Mouse (Mus musculus): ENCODE data around the gene Ric1.

The Ric1 gene

GRCm38 (mm10) chr19:29521637-29522435, at the start of gene Ric1:
Gene Ric1, plus strand, starts transcription at chr19:29522282.
- DNase-seq (ENCODE audit: low spot score in 2 of 2), result peak; percentile 78 to 82

GRCm38 (mm10) chr19:29472424-29472823, 49.7 kb upstream of the Ric1 start:
- no peak for DNase-seq (ENCODE audit: low spot score in 2 of 2)

- no peak for DNase-seq (ENCODE audit: low spot score in 2 of 2)
Measured at GRCm38 (mm10) chr19:29472946-29473345, 49.1 kb upstream of the Ric1 start.

- DNase-seq (ENCODE audit: low spot score in 2 of 2), result no peak
Measured at GRCm38 (mm10) chr19:29474803-29475202, 47.3 kb upstream of the Ric1 start.

GRCm38 (mm10) chr19:29475210-29475620, 46.9 kb upstream of the Ric1 start:
- no peak for DNase-seq (ENCODE audit: low spot score in 2 of 2)

- DNase-seq (ENCODE audit: low spot score in 2 of 2), result no peak
Measured at GRCm38 (mm10) chr19:29478598-29478997, 43.5 kb upstream of the Ric1 start.

GRCm38 (mm10) chr19:29481578-29481977, 40.5 kb upstream of the Ric1 start:
- DNase-seq (ENCODE audit: low spot score in 2 of 2), result no peak

- DNase-seq (ENCODE audit: low spot score in 2 of 2), result no peak
Measured at GRCm38 (mm10) chr19:29482148-29482547, 39.9 kb upstream of the Ric1 start.

- DNase-seq (ENCODE audit: low spot score in 2 of 2), result no peak
Measured at GRCm38 (mm10) chr19:29482637-29483036, 39.4 kb upstream of the Ric1 start.

GRCm38 (mm10) chr19:29483386-29483785, 38.7 kb upstream of the Ric1 start:
- no peak for DNase-seq (ENCODE audit: low spot score in 2 of 2)

GRCm38 (mm10) chr19:29484537-29484936, 37.5 kb upstream of the Ric1 start:
- peak in 1 of 2 experiments; percentile 49 for DNase-seq (ENCODE audit: low spot score in 2 of 2)

- DNase-seq (ENCODE audit: low spot score in 2 of 2), result peak in 1 of 2 experiments; percentile 45
Measured at GRCm38 (mm10) chr19:29485257-29485948, 36.7 kb upstream of the Ric1 start.

GRCm38 (mm10) chr19:29486545-29487206, 35.4 kb upstream of the Ric1 start:
- peak; percentile 56 to 88 for DNase-seq (ENCODE audit: low spot score in 2 of 2)

- no peak for DNase-seq (ENCODE audit: low spot score in 2 of 2)
Measured at GRCm38 (mm10) chr19:29487326-29488072, 34.6 kb upstream of the Ric1 start.

- no peak for DNase-seq (ENCODE audit: low spot score in 2 of 2)
Measured at GRCm38 (mm10) chr19:29488073-29488390, 34.0 kb upstream of the Ric1 start.

GRCm38 (mm10) chr19:29488420-29488819, 33.7 kb upstream of the Ric1 start:
- DNase-seq (ENCODE audit: low spot score in 2 of 2), result no peak

GRCm38 (mm10) chr19:29489785-29490284, 32.2 kb upstream of the Ric1 start:
- DNase-seq (ENCODE audit: low spot score in 2 of 2), result no peak

GRCm38 (mm10) chr19:29491467-29491866, 30.6 kb upstream of the Ric1 start:
- DNase-seq (ENCODE audit: low spot score in 2 of 2), result peak; percentile 39 to 67

GRCm38 (mm10) chr19:29494454-29494853, 27.6 kb upstream of the Ric1 start:
- DNase-seq (ENCODE audit: low spot score in 2 of 2), result peak in 1 of 2 experiments; percentile 39

- peak in 1 of 2 experiments; percentile 62 for DNase-seq (ENCODE audit: low spot score in 2 of 2)
Measured at GRCm38 (mm10) chr19:29496001-29496597, 26.0 kb upstream of the Ric1 start.
